Mouse (Mus musculus): ENCODE measurements around the gene Cage1. TPM values are rescaled to one million over a fixed set of nuclear protein-coding genes. Genes with fewer than 3 reads are reported as not detected.

Gene Cage1
- polyA plus RNA-seq, 1 experiment from 2014 or later = 0.63 TPM

DNA sequence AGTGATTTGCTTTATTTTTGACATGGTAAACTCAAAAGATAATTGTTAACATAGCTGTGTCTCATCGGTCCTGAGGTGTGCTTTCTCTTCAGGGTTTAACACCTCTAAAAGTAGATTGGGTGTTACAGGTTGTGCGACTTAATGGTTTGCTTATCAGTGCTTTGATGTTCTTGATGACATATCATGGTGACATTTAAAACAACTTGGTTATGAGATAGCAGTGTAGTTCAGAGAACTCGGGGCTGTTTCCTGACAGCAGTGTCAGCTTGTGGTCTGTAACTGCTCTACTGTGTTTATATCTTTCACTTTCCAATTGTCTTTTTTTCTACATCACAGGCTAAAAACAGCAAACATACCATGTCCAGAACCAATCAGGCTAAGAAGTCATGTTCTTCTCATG, 13.0 kb upstream of the Cage1 start:
- Histone ChIP-seq H3K9me3 (ENCODE audit: control insufficient read depth) (no peaks in the 10 kb centered on the region), H3K4me2 (replicated peaks; ENCODE audit: low read depth) (no peak overlapping the region), H3K27ac (ENCODE audit: low read depth, low read length) (no peak overlapping the region), H3K36me3 (ENCODE audit: control insufficient read depth, insufficient read depth) (peaks cover 85% of the 10 kb centered on the region), H3K4me1 (replicated peaks; ENCODE audit: control insufficient read depth, insufficient read depth, low read length) (no peaks in the 10 kb centered on the region), H3K4me3 (ENCODE audit: low read depth, low read length) (no peak overlapping the region), H3K9ac (ENCODE audit: low read depth, low read length) (no peak overlapping the region), H3K27me3 (replicated peaks; ENCODE audit: control insufficient read depth, insufficient read depth, low read length) (no peaks in the 10 kb centered on the region)
- no peak for ATAC-seq
- 69% methylated on average over 3 of the region's 3 CpGs for WGBS
- TF ChIP-seq CTCF (IDR thresholded peaks at IDR 0.05; ENCODE audit: low read depth) = no peak

GRCm38 (mm10) chr13:38037811-38038210, 942 bp upstream of the Cage1 start:
- Histone ChIP-seq H3K4me1 (replicated peaks; ENCODE audit: control insufficient read depth, insufficient read depth, low read length) (0 out of 2 replicates have a peak, but pooled peaks cover 2% of the 10 kb centered on the region), H3K9ac (ENCODE audit: low read depth, low read length) (peak overlapping the region; percentile 94), H3K36me3 (ENCODE audit: control insufficient read depth, insufficient read depth) (peaks cover 29% of the 10 kb centered on the region), H3K4me3 (ENCODE audit: low read depth, low read length) (peak overlapping the region; percentile 85), H3K4me2 (replicated peaks; ENCODE audit: low read depth) (peak overlapping the region; percentile 73), H3K9me3 (ENCODE audit: control insufficient read depth) (no peaks in the 10 kb centered on the region), H3K27ac (ENCODE audit: low read depth, low read length) (no peak overlapping the region), H3K27me3 (replicated peaks; ENCODE audit: control insufficient read depth, insufficient read depth, low read length) (no peaks in the 10 kb centered on the region)
- no peak for TF ChIP-seq CTCF (IDR thresholded peaks at IDR 0.05; ENCODE audit: low read depth)
- ATAC-seq = no peak
- 31% methylated on average over 12 of the region's 12 CpGs for WGBS

- Histone ChIP-seq H3K4me1 (replicated peaks; ENCODE audit: control insufficient read depth, insufficient read depth, low read length) (0 out of 2 replicates have a peak, but pooled peaks cover 2% of the 10 kb centered on the region), H3K27ac (ENCODE audit: low read depth, low read length) (peak within 1 kb of the TSS; percentile 74), H3K4me3 (ENCODE audit: low read depth, low read length) (peak within 1 kb of the TSS; percentile 85), H3K9me3 (ENCODE audit: control insufficient read depth) (no peaks in the 10 kb centered on the region), H3K36me3 (ENCODE audit: control insufficient read depth, insufficient read depth) (peaks cover 19% of the 10 kb centered on the region), H3K27me3 (replicated peaks; ENCODE audit: control insufficient read depth, insufficient read depth, low read length) (no peaks in the 10 kb centered on the region), H3K4me2 (replicated peaks; ENCODE audit: low read depth) (peak within 1 kb of the TSS; percentile 73), H3K9ac (ENCODE audit: low read depth, low read length) (peak within 1 kb of the TSS; percentile 94)
- 7% methylated on average over 37 of the region's 37 CpGs for WGBS
- ATAC-seq = peak; percentile 65
- TF ChIP-seq CTCF (IDR thresholded peaks at IDR 0.05; ENCODE audit: low read depth) = no peak
Measured at GRCm38 (mm10) chr13:38036343-38037043, 376 bp downstream of the Cage1 start, which contains the start of gene Riok1. TSS of gene Riok1 (plus strand) at chr13:38036995.

GRCm38 (mm10) chr13:38028407-38028806, 8.5 kb downstream of the Cage1 start:
- Histone ChIP-seq H3K9me3 (ENCODE audit: control insufficient read depth) (no peaks in the 10 kb centered on the region), H3K27ac (ENCODE audit: low read depth, low read length) (no peak overlapping the region), H3K4me2 (replicated peaks; ENCODE audit: low read depth) (no peak overlapping the region), H3K4me3 (ENCODE audit: low read depth, low read length) (no peak overlapping the region), H3K27me3 (replicated peaks; ENCODE audit: control insufficient read depth, insufficient read depth, low read length) (no peaks in the 10 kb centered on the region), H3K36me3 (ENCODE audit: control insufficient read depth, insufficient read depth) (no peaks in the 10 kb centered on the region), H3K4me1 (replicated peaks; ENCODE audit: control insufficient read depth, insufficient read depth, low read length) (no peaks in the 10 kb centered on the region), H3K9ac (ENCODE audit: low read depth, low read length) (no peak overlapping the region)
- no peak for ATAC-seq
- 72% methylated on average over 4 of the region's 4 CpGs for WGBS
- no peak for TF ChIP-seq CTCF (IDR thresholded peaks at IDR 0.05; ENCODE audit: low read depth)

DNA sequence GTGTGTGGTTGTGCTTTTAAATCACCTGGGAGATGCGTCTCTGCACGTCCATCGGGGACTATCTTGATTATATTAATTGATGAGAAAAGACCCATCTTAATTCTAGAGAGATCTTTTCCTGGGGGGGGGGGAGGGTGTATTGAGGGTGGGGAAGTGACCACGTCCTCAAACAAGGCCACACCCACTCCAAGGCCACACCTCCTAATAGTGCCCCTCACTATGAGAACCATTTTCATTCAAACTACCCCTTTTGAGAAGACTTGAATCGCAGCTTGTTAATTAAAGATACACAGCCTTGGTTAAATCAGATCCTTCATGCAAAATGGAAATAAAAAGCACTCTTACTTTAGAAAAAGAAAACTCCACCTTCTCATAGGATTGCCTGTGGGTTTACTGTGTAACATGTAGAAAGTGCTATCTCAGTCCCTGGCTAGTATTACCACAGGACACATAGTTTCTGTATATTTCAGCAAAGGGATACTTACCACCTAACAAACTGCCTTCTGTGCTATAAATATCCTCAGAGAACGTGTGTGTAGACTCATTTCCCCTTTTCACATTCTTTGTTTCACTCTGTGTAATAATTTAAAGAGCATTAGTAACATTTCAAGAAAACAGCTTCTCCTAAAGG, 9.1 kb downstream of the Cage1 start:
- Histone ChIP-seq H3K4me1 (replicated peaks; ENCODE audit: control insufficient read depth, insufficient read depth, low read length) (no peaks in the 10 kb centered on the region), H3K9ac (ENCODE audit: low read depth, low read length) (no peak overlapping the region), H3K4me2 (replicated peaks; ENCODE audit: low read depth) (no peak overlapping the region), H3K36me3 (ENCODE audit: control insufficient read depth, insufficient read depth) (no peaks in the 10 kb centered on the region), H3K9me3 (ENCODE audit: control insufficient read depth) (no peaks in the 10 kb centered on the region), H3K4me3 (ENCODE audit: low read depth, low read length) (no peak overlapping the region), H3K27ac (ENCODE audit: low read depth, low read length) (no peak overlapping the region), H3K27me3 (replicated peaks; ENCODE audit: control insufficient read depth, insufficient read depth, low read length) (no peaks in the 10 kb centered on the region)
- 61% methylated on average over 6 of the region's 6 CpGs for WGBS
- ATAC-seq = no peak
- no peak for TF ChIP-seq CTCF (IDR thresholded peaks at IDR 0.05; ENCODE audit: low read depth)

- TF ChIP-seq CTCF (IDR thresholded peaks at IDR 0.05; ENCODE audit: low read depth) = peak; percentile 41
- 41% methylated on average over 4 of the region's 4 CpGs for WGBS
- H3K4me2 ChIP-seq (replicated peaks; ENCODE audit: low read depth) = no peak overlapping the region
- H3K27me3 ChIP-seq (replicated peaks; ENCODE audit: control insufficient read depth, insufficient read depth, low read length) = no peaks in the 10 kb centered on the region
- no peak overlapping the region for H3K27ac ChIP-seq (ENCODE audit: low read depth, low read length)
- ATAC-seq = no peak
- no peak overlapping the region for H3K9ac ChIP-seq (ENCODE audit: low read depth, low read length)
- H3K9me3 ChIP-seq (ENCODE audit: control insufficient read depth) = no peaks in the 10 kb centered on the region
- no peak overlapping the region for H3K4me3 ChIP-seq (ENCODE audit: low read depth, low read length)
- no peaks in the 10 kb centered on the region for H3K4me1 ChIP-seq (replicated peaks; ENCODE audit: control insufficient read depth, insufficient read depth, low read length)
- H3K36me3 ChIP-seq (ENCODE audit: control insufficient read depth, insufficient read depth) = no peaks in the 10 kb centered on the region
Measured at GRCm38 (mm10) chr13:38025874-38026273, 11.0 kb downstream of the Cage1 start.

All from intestine, postnatal 0 days (tissue).